Mouse (Mus musculus): Measurements from ENCODE around the gene Adap1.

DNA sequence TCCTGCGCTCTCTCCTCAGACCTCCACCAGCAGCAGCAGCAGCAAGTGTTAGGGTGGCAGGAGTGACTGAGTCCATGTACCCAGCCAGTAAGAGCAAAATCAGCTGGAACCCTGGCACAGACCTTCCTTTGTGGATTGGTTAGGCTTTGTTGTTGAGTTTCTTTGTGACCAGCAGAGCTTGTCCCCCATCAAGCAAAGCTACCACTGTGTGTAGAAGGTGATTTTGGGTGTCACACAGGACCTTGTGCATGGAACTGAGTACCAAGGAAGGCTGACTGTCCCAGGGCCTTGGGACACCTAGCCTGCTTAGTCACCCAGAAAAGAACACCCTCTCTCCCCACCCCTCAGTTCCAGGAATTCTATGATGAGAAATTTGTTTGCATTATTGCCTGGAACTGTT lies 68.2 kb downstream of the Adap1 start:
- no peak for TF ChIP-seq CTCF (IDR thresholded peaks at IDR 0.05)
- TF ChIP-seq EP300 (IDR thresholded peaks at IDR 0.05): no peak
